Mouse (Mus musculus) limb, embryonic 10.5 days (tissue): ENCODE results near the gene Shc2. TPM values are rescaled to one million over a fixed set of nuclear protein-coding genes. Genes with fewer than 3 reads are reported as not detected.

Experiments
- DNase-seq: peaks from one replicate; pipeline ENCODE4 v3.0.0-alpha.2; 2017; ENCODE audit warnings: low spot score
- H3K27ac ChIP-seq: fragments of 300-500 bp; sonication (generic); 2 replicates; pipeline ENCODE4 v1.5.1; 2016; ENCODE audit warnings: mild to moderate bottlenecking
- H3K27me3 ChIP-seq: fragments of 300-500 bp; sonication (generic); 2 replicates; pipeline ENCODE4 v1.6.1; 2016; ENCODE audit warnings: low read depth, mild to moderate bottlenecking; ENCODE audit not compliant: poor library complexity, severe bottlenecking
- H3K36me3 ChIP-seq: fragments of 300-500 bp; sonication (generic); 2 replicates; pipeline ENCODE4 v1.6.1; 2016; ENCODE audit warnings: mild to moderate bottlenecking, moderate library complexity
- H3K4me1 ChIP-seq: fragments of 300-500 bp; sonication (generic); 2 replicates; pipeline ENCODE4 v1.6.1; 2016
- H3K4me3 ChIP-seq: fragments of 300-500 bp; sonication (generic); 2 replicates; pipeline ENCODE4 v1.5.1; 2016; ENCODE audit warnings: mild to moderate bottlenecking, moderate library complexity
- H3K9me3 ChIP-seq: fragments of 300-500 bp; sonication (generic); replicated peaks from 2 replicates; pipeline ENCODE4 v1.6.1; 2016; ENCODE audit warnings: mild to moderate bottlenecking
- WGBS: fragments of 180-500 bp; shearing (Covaris S2); methylation state at CpG from one replicate; pipeline ENCODE4 v1.1.7; 2016; 5-methylcytosine and 5-hydroxymethylcytosine counted together
- polyA plus RNA-seq: library from polyadenylated mRNA; unstranded; fragments of >200 nt; fragmentation: Nextera tagmentation; extraction: Ambion mirVana; gene quantifications from 2 replicates; pipeline ENCODE4 v1.2.1, GENCODE M21; 2016

The Shc2 gene
- polyA plus RNA-seq, 1 experiment from 2014 or later, result 7.8 TPM

GRCm38 (mm10) chr10:79660298-79660697 lies 22.6 kb upstream of the Shc2 start:
- no peak overlapping the region for H3K27ac ChIP-seq
- no peak overlapping the region for H3K4me3 ChIP-seq
- H3K9me3 ChIP-seq, result no peaks in the 10 kb centered on the region
- DNase-seq, result no peak
- H3K4me1 ChIP-seq, result peaks cover 33% of the 10 kb centered on the region
- H3K27me3 ChIP-seq, result no peaks in the 10 kb centered on the region
- H3K36me3 ChIP-seq, result no peaks in the 10 kb centered on the region
- 73% methylated on average over 2 of the region's 2 CpGs for WGBS

GRCm38 (mm10) chr10:79658829-79659228 lies 21.1 kb upstream of the Shc2 start:
- H3K4me1 ChIP-seq, result peaks cover 36% of the 10 kb centered on the region
- no peak overlapping the region for H3K27ac ChIP-seq
- H3K36me3 ChIP-seq, result no peaks in the 10 kb centered on the region
- WGBS, result 17% methylated on average over 4 of the region's 4 CpGs
- no peak overlapping the region for H3K4me3 ChIP-seq
- DNase-seq, result no peak
- H3K27me3 ChIP-seq, result no peaks in the 10 kb centered on the region
- H3K9me3 ChIP-seq, result no peaks in the 10 kb centered on the region

GRCm38 (mm10) chr10:79654946-79655395 lies 17.3 kb upstream of the Shc2 start:
- Histone ChIP-seq H3K4me1 (peaks cover 19% of the 10 kb centered on the region), H3K4me3 (no peak overlapping the region), H3K27me3 (peaks cover 8% of the 10 kb centered on the region; the same call in 1 of the 2 replicates), H3K9me3 (no peaks in the 10 kb centered on the region), H3K27ac (peak overlapping the region; percentile 44; the same call in 1 of the 2 replicates), H3K36me3 (no peaks in the 10 kb centered on the region)
- 40% methylated on average over 1 of the region's 1 CpGs for WGBS
- peak; percentile 56 for DNase-seq

GRCm38 (mm10) chr10:79652789-79653188 lies 15.1 kb upstream of the Shc2 start:
- peaks cover 8% of the 10 kb centered on the region; the same call in 1 of the 2 replicates for H3K27me3 ChIP-seq
- DNase-seq, result no peak
- no peak overlapping the region for H3K27ac ChIP-seq
- H3K4me3 ChIP-seq, result no peak overlapping the region
- WGBS, result 86% methylated on average over 7 of the region's 7 CpGs
- H3K4me1 ChIP-seq, result peaks cover 16% of the 10 kb centered on the region
- no peaks in the 10 kb centered on the region for H3K9me3 ChIP-seq
- no peaks in the 10 kb centered on the region for H3K36me3 ChIP-seq

- Histone ChIP-seq H3K9me3 (no peaks in the 10 kb centered on the region), H3K36me3 (no peaks in the 10 kb centered on the region), H3K4me3 (no peak overlapping the region), H3K27ac (no peak overlapping the region), H3K27me3 (peaks cover 8% of the 10 kb centered on the region; the same call in 1 of the 2 replicates), H3K4me1 (peaks cover 2% of the 10 kb centered on the region; the same call in 1 of the 2 replicates)
- peak; percentile 80 for DNase-seq
- 32% methylated on average over 7 of the region's 7 CpGs for WGBS
These were observed 11.5 kb upstream of the Shc2 start for GRCm38 (mm10) chr10:79649070-79649751.

- Histone ChIP-seq H3K9me3 (no peaks in the 10 kb centered on the region), H3K4me1 (no peaks in the 10 kb centered on the region), H3K27ac (no peak within 1 kb of the TSS; the same call in 1 of the 2 replicates), H3K36me3 (no peaks in the 10 kb centered on the region), H3K4me3 (no peak within 1 kb of the TSS), H3K27me3 (peaks cover 1% of the 10 kb centered on the region)
- DNase-seq, result no peak
- 73% methylated on average over 8 of the region's 8 CpGs for whole genome bisulfite sequencing
These were observed 8.0 kb upstream of the Shc2 start, which contains the start of gene Odf3l2 for GRCm38 (mm10) chr10:79645711-79646110. TSS of gene Odf3l2 (minus strand) at chr10:79645738.

GRCm38 (mm10) chr10:79638486-79639204 lies 927 bp upstream of the Shc2 start:
- no peaks in the 10 kb centered on the region for H3K9me3 ChIP-seq
- H3K4me3 ChIP-seq, result peak overlapping the region; percentile 83
- H3K36me3 ChIP-seq, result no peaks in the 10 kb centered on the region
- H3K4me1 ChIP-seq, result peaks cover 35% of the 10 kb centered on the region
- DNase-seq, result peak; percentile 71
- no peak overlapping the region for H3K27ac ChIP-seq
- H3K27me3 ChIP-seq, result peaks cover 43% of the 10 kb centered on the region
- 5% methylated on average over 23 of the region's 23 CpGs for WGBS

GRCm38 (mm10) chr10:79636287-79636686 lies 1.4 kb downstream of the Shc2 start:
- 82% methylated on average over 8 of the region's 8 CpGs for WGBS
- Histone ChIP-seq H3K4me3 (peak overlapping the region; percentile 6; the same call in 1 of the 2 replicates), H3K4me1 (peaks cover 35% of the 10 kb centered on the region)

GRCm38 (mm10) chr10:79633006-79633777 lies 4.5 kb downstream of the Shc2 start:
- peaks cover 18% of the 10 kb centered on the region for H3K4me1 ChIP-seq
- 87% methylated on average over 17 of the region's 17 CpGs for whole genome bisulfite sequencing
- H3K27ac ChIP-seq, result no peak overlapping the region
- H3K36me3 ChIP-seq, result no peaks in the 10 kb centered on the region
- H3K4me3 ChIP-seq, result no peak overlapping the region
- no peak for DNase-seq
- H3K9me3 ChIP-seq, result no peaks in the 10 kb centered on the region
- peaks cover 16% of the 10 kb centered on the region for H3K27me3 ChIP-seq

More at GRCm38 (mm10) chr10:79636287-79636686, 1.4 kb downstream of the Shc2 start:
- H3K36me3 ChIP-seq, result no peaks in the 10 kb centered on the region
- H3K27me3 ChIP-seq, result peaks cover 43% of the 10 kb centered on the region
- no peak overlapping the region for H3K27ac ChIP-seq
- DNase-seq, result no peak
- no peaks in the 10 kb centered on the region for H3K9me3 ChIP-seq

GRCm38 (mm10) chr10:79631432-79631831 lies 6.3 kb downstream of the Shc2 start:
- H3K27ac ChIP-seq, result no peak overlapping the region
- DNase-seq, result no peak
- peaks cover under 1% of the 10 kb centered on the region for H3K4me1 ChIP-seq
- WGBS, result 90% methylated on average over 4 of the region's 4 CpGs
- H3K4me3 ChIP-seq, result no peak overlapping the region
- H3K27me3 ChIP-seq, result peaks cover 6% of the 10 kb centered on the region; the same call in 1 of the 2 replicates
- H3K36me3 ChIP-seq, result no peaks in the 10 kb centered on the region
- no peaks in the 10 kb centered on the region for H3K9me3 ChIP-seq

GRCm38 (mm10) chr10:79628377-79628776 lies 9.3 kb downstream of the Shc2 start:
- DNase-seq, result no peak
- 90% methylated on average over 5 of the region's 5 CpGs for WGBS
- H3K27ac ChIP-seq, result no peak overlapping the region
- H3K4me1 ChIP-seq, result no peaks in the 10 kb centered on the region
- H3K9me3 ChIP-seq, result no peaks in the 10 kb centered on the region
- no peak overlapping the region for H3K4me3 ChIP-seq
- no peaks in the 10 kb centered on the region for H3K36me3 ChIP-seq
- no peaks in the 10 kb centered on the region for H3K27me3 ChIP-seq

- Histone ChIP-seq H3K4me3 (no peak overlapping the region), H3K4me1 (no peaks in the 10 kb centered on the region), H3K9me3 (no peaks in the 10 kb centered on the region), H3K27ac (no peak overlapping the region), H3K27me3 (no peaks in the 10 kb centered on the region), H3K36me3 (no peaks in the 10 kb centered on the region)
- 89% methylated on average over 10 of the region's 10 CpGs for WGBS
- DNase-seq, result no peak
These were observed 11.6 kb downstream of the Shc2 start for GRCm38 (mm10) chr10:79626156-79626555.
